ENCODE assay signal across 8 mouse cellular contexts in genomic region chr4:59805181-59805967, GRCm38 (mm10). TPM values are rescaled to one million over a fixed set of nuclear protein-coding genes. Genes with fewer than 3 reads are reported as not detected.
DNase-seq lines count a peak whose midpoint lies in the region; ATAC-seq and TF ChIP-seq lines count a peak whose summit lies in the region.

Gene Snx30, plus strand, starts transcription at chr4:59805840.

- peak within 1 kb of the TSS; percentile 95 for H3K27ac ChIP-seq in gastrocnemius, adult 2 months
- peak within 1 kb of the TSS; percentile 72 for H3K27ac ChIP-seq in hindbrain, postnatal 0 days

- H3K4me1 ChIP-seq in hindbrain, postnatal 0 days (ENCODE audit: insufficient read depth, low read length), result peaks cover 9% of the 10 kb centered on the region; the same call in 1 of the 2 replicates
- peaks cover 88% of the 10 kb centered on the region for H3K4me1 ChIP-seq in megakaryocyte, embryonic 14.5 days

- H3K9me3 ChIP-seq in hindbrain, postnatal 0 days (ENCODE audit: low read length), result no peaks in the 10 kb centered on the region
- no peaks in the 10 kb centered on the region for H3K9me3 ChIP-seq in megakaryocyte, embryonic 14.5 days

- peak; percentile 77 for DNase-seq in adipocyte (ENCODE audit: low spot score)
- DNase-seq in gastrocnemius, adult 2 months, result peak; percentile 95
- peak; percentile 95 for DNase-seq in hindbrain, postnatal 0 days (ENCODE audit: low spot score)
- DNase-seq in left cerebral cortex, adult 8-10 months (ENCODE audit: low spot score in 2 of 2), result peak; percentile 80 to 86
- DNase-seq in right cerebral cortex, adult 2 months (ENCODE audit: low spot score in 2 of 2), result peak; percentile 88 to 90
- DNase-seq in urinary bladder, postnatal 14 days (ENCODE audit: low spot score), result peak; percentile 91

- intact Hi-C loops in gastrocnemius, adult 2 months (cut with DNase I), result loop anchor here (5.0 kb wide), 2 partner anchors 47 to 67 kb away; no protein-coding TSS in a partner anchor

- H3K9ac ChIP-seq in hindbrain, postnatal 0 days (replicated peaks; ENCODE audit: low read length), result peak within 1 kb of the TSS; percentile 86

- H3K4me3 ChIP-seq in gastrocnemius, adult 2 months, result peak within 1 kb of the TSS; percentile 86
- peak within 1 kb of the TSS; percentile 75 for H3K4me3 ChIP-seq in hindbrain, postnatal 0 days (ENCODE audit: low read length)
- peak within 1 kb of the TSS; percentile 99 for H3K4me3 ChIP-seq in megakaryocyte, embryonic 14.5 days (replicated peaks)

- peak; percentile 36 for ATAC-seq in common myeloid progenitor, adult 5-6 weeks (replicated peaks; ENCODE audit: low read depth, poor library complexity, severe bottlenecking)
- peak; percentile 93 for ATAC-seq in hindbrain, postnatal 0 days

- H3K27me3 ChIP-seq in hindbrain, postnatal 0 days (ENCODE audit: insufficient read depth, low read length), result no peaks in the 10 kb centered on the region
- H3K27me3 ChIP-seq in megakaryocyte, embryonic 14.5 days (replicated peaks), result no peaks in the 10 kb centered on the region

- 0 out of 2 replicates have a peak, but pooled peaks have one; percentile 1 for TF ChIP-seq CTCF in gastrocnemius, adult 2 months (IDR thresholded peaks at IDR 0.05)
- TF ChIP-seq CTCF in hindbrain, postnatal 0 days (IDR thresholded peaks at IDR 0.05; ENCODE audit: low read depth), result no peak

- no peaks in the 10 kb centered on the region for H3K36me3 ChIP-seq in hindbrain, postnatal 0 days (ENCODE audit: insufficient read depth, low read length)
- H3K36me3 ChIP-seq in megakaryocyte, embryonic 14.5 days (replicated peaks; ENCODE audit: low read length), result peaks cover 21% of the 10 kb centered on the region

- WGBS in hindbrain, postnatal 0 days, result 2% methylated on average over 45 of the region's 45 CpGs

- peak within 1 kb of the TSS; percentile 77 for H3K4me2 ChIP-seq in hindbrain, postnatal 0 days (ENCODE audit: low read depth, low read length)

RNA-seq across cellular contexts. Expression of gene Snx30, which starts in this region (rescaled TPM):
- total RNA-seq in common myeloid progenitor, adult 5-6 weeks (2017), result 25.9 and 28.8 TPM in 2 replicates
- total RNA-seq in gastrocnemius, adult 2 months (2021), result 1 to 10 TPM; 3.1 to 4.1 TPM
- 31.2 and 34.1 TPM in 2 replicates for total RNA-seq in hindbrain, postnatal 0 days (2014; rRNA removed)
- polyA plus RNA-seq in hindbrain, postnatal 0 days (2015; fragmentation: Nextera tagmentation; extraction: Ambion mirVana), result 15.8 and 18.3 TPM in 2 replicates
- 10 to 100 TPM; 29.5 to 41.8 (median 34.9) TPM for total RNA-seq in left cerebral cortex, adult 8-10 months (2022)
- polyA plus RNA-seq in megakaryocyte, embryonic 14.5 days (2012; ENCODE audit: insufficient read depth, low replicate concordance), result 12.1 and 19.2 TPM in 2 replicates

Comparison
In these comparisons a context has a peak if more than half of its experiments do, and no peak if none do; other contexts are left out.
1. Peak in every context shown above with its lines: DNase-seq, ATAC-seq, H3K4me3 ChIP-seq and H3K27ac ChIP-seq.